Mouse (Mus musculus): ENCODE measurements at regions not wholly inside any gene's neighbourhood (a gene's known extent, or its start where the extent isn't known, plus 50 kb on each side); places are given as distances from the start of the nearest gene placed in this dataset.

DNA sequence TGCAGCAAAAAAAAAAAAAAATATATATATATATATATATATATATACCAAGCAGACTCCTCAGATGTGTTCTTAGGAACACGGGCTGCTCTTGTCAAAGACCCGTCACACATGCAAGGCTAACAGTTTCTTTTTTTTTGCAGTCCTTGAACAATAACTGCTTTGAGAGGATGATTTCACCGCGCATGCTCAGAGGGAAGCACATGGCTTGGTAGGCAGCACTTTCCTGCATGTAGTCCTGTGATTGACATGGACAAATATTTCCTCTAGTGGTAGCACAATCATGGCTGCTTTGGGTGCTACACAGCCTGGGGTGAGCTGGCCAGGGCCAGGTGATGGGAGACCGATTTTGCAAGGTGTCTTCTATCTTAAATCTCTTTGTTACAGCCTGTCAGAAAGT lies 229.3 kb upstream of the Bmper start:
- H3K4me3 ChIP-seq (ENCODE audit: low read length): no peak overlapping the region
- no peaks in the 10 kb centered on the region for H3K36me3 ChIP-seq (ENCODE audit: control insufficient read depth, insufficient read depth, low read length)
- WGBS: 83% methylated on average over 5 of the region's 5 CpGs
- no peak for ATAC-seq (ENCODE audit: low FRiP score, low TSS enrichment)
- H3K27me3 ChIP-seq (ENCODE audit: control insufficient read depth, insufficient read depth, low read length): no peaks in the 10 kb centered on the region
- H3K9ac ChIP-seq (ENCODE audit: low read depth, low read length): no peak overlapping the region
- no peaks in the 10 kb centered on the region for H3K4me1 ChIP-seq (ENCODE audit: control insufficient read depth, insufficient read depth, low read length)
- no peak overlapping the region for H3K4me2 ChIP-seq (replicated peaks; ENCODE audit: low read depth, low read length)
- H3K9me3 ChIP-seq (ENCODE audit: control insufficient read depth, low read length): no peaks in the 10 kb centered on the region
- H3K27ac ChIP-seq (ENCODE audit: low read depth, low read length): no peak overlapping the region

DNA sequence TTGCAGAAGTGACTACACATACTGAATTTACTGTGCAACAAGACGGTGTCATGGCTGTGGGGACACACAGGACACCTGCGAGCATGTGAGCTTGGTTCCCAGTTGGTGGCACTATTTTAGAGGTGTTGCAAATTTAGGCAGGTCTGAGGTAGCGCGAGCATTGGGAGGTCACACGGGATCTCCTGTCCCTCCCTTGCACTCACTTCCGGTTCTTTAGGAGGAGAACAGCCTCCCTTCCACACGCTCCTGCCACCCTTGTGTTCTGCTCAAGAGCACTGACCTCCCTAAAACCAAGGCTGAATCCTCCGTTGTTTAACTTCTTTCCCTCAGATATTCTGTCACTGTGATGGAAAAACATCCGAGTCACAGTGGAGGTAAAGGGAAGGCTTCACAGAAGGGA lies 227.3 kb upstream of the Bmper start:
- no peaks in the 10 kb centered on the region for H3K27me3 ChIP-seq (ENCODE audit: control insufficient read depth, insufficient read depth, low read length)
- H3K27ac ChIP-seq (ENCODE audit: low read depth, low read length): no peak overlapping the region
- no peaks in the 10 kb centered on the region for H3K36me3 ChIP-seq (ENCODE audit: control insufficient read depth, insufficient read depth, low read length)
- H3K9ac ChIP-seq (ENCODE audit: low read depth, low read length): no peak overlapping the region
- no peak overlapping the region for H3K4me3 ChIP-seq (ENCODE audit: low read length)
- H3K4me1 ChIP-seq (ENCODE audit: control insufficient read depth, insufficient read depth, low read length): no peaks in the 10 kb centered on the region
- no peak for ATAC-seq (ENCODE audit: low FRiP score, low TSS enrichment)
- no peak overlapping the region for H3K4me2 ChIP-seq (replicated peaks; ENCODE audit: low read depth, low read length)
- 56% methylated on average over 9 of the region's 9 CpGs for WGBS
- no peaks in the 10 kb centered on the region for H3K9me3 ChIP-seq (ENCODE audit: control insufficient read depth, low read length)

DNA sequence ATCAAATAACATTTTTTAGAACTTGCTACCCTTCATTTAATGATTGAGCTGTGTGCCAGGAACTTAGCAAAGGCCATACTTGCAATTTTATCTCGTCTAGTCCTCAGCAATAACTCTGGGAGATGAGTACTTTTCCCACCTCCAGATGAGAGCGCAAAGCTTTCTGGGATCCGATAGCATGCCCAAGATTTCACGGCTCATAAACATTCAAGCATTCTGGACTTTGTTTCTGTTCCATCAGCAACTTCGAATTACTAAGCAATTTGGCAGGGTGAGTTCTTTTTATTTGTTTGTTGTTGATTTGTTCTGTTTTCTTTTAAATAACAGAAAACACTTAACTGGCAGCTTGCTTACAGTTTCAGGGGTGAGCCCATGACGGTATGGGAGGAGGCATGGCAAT lies 224.6 kb upstream of the Bmper start:
- Histone ChIP-seq H3K36me3 (ENCODE audit: control insufficient read depth, insufficient read depth, low read length) (no peaks in the 10 kb centered on the region), H3K4me1 (ENCODE audit: control insufficient read depth, insufficient read depth, low read length) (no peaks in the 10 kb centered on the region), H3K9ac (ENCODE audit: low read depth, low read length) (no peak overlapping the region), H3K9me3 (ENCODE audit: control insufficient read depth, low read length) (no peaks in the 10 kb centered on the region), H3K4me2 (replicated peaks; ENCODE audit: low read depth, low read length) (no peak overlapping the region), H3K27me3 (ENCODE audit: control insufficient read depth, insufficient read depth, low read length) (no peaks in the 10 kb centered on the region), H3K27ac (ENCODE audit: low read depth, low read length) (no peak overlapping the region), H3K4me3 (ENCODE audit: low read length) (no peak overlapping the region)
- ATAC-seq (ENCODE audit: low FRiP score, low TSS enrichment): no peak
- 41% methylated on average over 6 of the region's 6 CpGs for WGBS

DNA sequence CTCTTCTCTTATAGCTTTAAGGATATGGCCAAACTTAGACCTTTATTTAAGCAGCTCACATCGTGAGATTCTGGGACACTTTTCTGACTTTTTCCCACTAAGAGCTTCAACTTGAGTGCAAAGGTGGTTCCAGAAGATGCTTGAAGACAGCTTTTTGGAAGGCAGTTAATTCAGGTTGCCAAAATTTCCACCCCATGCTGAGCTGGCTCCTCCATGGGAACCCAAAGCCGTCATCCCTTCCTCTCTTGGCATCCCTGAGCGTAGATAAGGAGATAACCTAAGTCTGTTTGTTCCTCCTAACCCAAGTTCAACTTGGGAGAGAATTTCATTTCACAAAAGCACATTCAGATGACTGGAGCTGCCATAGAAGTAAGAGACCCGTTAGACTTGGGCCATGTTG lies 223.7 kb upstream of the Bmper start:
- 89% methylated on average over 4 of the region's 4 CpGs for WGBS
- H3K27me3 ChIP-seq (ENCODE audit: control insufficient read depth, insufficient read depth, low read length): no peaks in the 10 kb centered on the region
- no peak overlapping the region for H3K9ac ChIP-seq (ENCODE audit: low read depth, low read length)
- no peaks in the 10 kb centered on the region for H3K36me3 ChIP-seq (ENCODE audit: control insufficient read depth, insufficient read depth, low read length)
- H3K27ac ChIP-seq (ENCODE audit: low read depth, low read length): no peak overlapping the region
- no peak overlapping the region for H3K4me3 ChIP-seq (ENCODE audit: low read length)
- H3K4me1 ChIP-seq (ENCODE audit: control insufficient read depth, insufficient read depth, low read length): no peaks in the 10 kb centered on the region
- H3K4me2 ChIP-seq (replicated peaks; ENCODE audit: low read depth, low read length): no peak overlapping the region
- no peak for ATAC-seq (ENCODE audit: low FRiP score, low TSS enrichment)
- H3K9me3 ChIP-seq (ENCODE audit: control insufficient read depth, low read length): no peaks in the 10 kb centered on the region

DNA sequence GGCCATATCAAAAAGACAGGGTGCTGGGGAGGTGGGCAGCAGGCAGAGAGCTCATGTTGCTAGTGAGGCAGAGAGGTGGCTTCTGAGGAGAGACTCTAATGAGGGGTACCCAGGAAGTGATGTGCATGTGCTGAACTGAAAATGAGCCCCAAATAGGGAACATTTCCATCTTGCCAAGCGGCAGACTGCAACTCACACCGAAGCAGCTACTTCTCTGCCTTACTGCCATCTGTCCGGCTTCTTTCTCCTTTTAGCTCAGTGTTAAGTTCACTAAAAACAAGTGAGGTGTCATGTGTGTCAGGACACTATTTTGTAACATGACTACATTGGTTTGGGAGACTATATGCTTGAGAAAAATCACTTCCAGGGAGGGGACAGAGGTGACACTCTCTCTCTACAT lies 222.7 kb upstream of the Bmper start:
- Histone ChIP-seq H3K27me3 (ENCODE audit: control insufficient read depth, insufficient read depth, low read length) (no peaks in the 10 kb centered on the region), H3K27ac (ENCODE audit: low read depth, low read length) (no peak overlapping the region), H3K4me3 (ENCODE audit: low read length) (no peak overlapping the region), H3K4me1 (ENCODE audit: control insufficient read depth, insufficient read depth, low read length) (peaks cover 9% of the 10 kb centered on the region), H3K36me3 (ENCODE audit: control insufficient read depth, insufficient read depth, low read length) (no peaks in the 10 kb centered on the region), H3K9ac (ENCODE audit: low read depth, low read length) (no peak overlapping the region), H3K4me2 (replicated peaks; ENCODE audit: low read depth, low read length) (no peak overlapping the region), H3K9me3 (ENCODE audit: control insufficient read depth, low read length) (no peaks in the 10 kb centered on the region)
- ATAC-seq (ENCODE audit: low FRiP score, low TSS enrichment): no peak
- WGBS: 82% methylated on average over 3 of the region's 3 CpGs

DNA sequence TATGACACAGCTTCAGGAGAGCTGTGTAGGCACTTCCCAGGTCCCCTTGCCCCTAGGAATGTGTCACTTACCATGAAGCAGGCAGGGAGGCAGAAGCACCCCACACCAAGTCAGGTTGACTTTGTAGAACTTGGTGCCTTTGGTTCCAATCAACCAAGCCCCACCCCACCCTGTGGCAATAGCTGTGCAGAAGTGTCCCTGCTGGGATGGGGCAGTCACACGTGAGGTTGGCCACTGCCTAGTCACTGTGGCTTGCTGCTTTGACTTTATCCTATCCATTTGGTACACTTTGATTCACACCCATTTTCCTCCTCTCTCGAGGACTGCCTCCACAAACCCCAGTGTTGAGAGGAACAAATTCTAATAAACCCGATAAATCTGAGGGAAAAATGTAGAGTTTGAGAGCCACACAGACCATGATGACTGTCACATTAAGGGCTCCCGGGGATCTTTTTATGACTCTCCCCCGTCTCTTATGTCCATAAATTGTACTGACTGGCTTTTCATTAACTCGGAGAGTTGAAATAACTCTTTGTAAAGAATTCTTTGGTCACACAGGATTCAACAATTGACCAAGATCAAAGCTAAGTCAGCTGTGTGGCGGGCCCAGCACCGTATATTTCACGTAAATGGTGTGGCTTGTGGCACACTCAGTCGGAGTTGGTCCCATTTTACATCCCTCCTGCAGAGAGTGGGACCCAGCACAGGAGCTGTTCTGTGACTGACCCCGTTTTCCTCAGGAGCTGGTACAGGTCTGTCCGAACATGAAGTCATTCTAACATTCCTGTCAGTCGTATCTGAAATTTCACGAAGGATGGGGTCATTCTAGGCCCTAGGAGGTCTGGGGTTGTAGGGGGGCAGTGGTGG lies 219.4 kb upstream of the Bmper start:
- Histone ChIP-seq H3K27me3 (ENCODE audit: control insufficient read depth, insufficient read depth, low read length) (no peaks in the 10 kb centered on the region), H3K4me1 (ENCODE audit: control insufficient read depth, insufficient read depth, low read length) (peaks cover 33% of the 10 kb centered on the region), H3K9ac (ENCODE audit: low read depth, low read length) (no peak overlapping the region), H3K36me3 (ENCODE audit: control insufficient read depth, insufficient read depth, low read length) (no peaks in the 10 kb centered on the region), H3K4me3 (ENCODE audit: low read length) (no peak overlapping the region), H3K27ac (ENCODE audit: low read depth, low read length) (no peak overlapping the region), H3K9me3 (ENCODE audit: control insufficient read depth, low read length) (no peaks in the 10 kb centered on the region), H3K4me2 (replicated peaks; ENCODE audit: low read depth, low read length) (no peak overlapping the region)
- no peak for ATAC-seq (ENCODE audit: low FRiP score, low TSS enrichment)
- WGBS: 40% methylated on average over 14 of the region's 14 CpGs

DNA sequence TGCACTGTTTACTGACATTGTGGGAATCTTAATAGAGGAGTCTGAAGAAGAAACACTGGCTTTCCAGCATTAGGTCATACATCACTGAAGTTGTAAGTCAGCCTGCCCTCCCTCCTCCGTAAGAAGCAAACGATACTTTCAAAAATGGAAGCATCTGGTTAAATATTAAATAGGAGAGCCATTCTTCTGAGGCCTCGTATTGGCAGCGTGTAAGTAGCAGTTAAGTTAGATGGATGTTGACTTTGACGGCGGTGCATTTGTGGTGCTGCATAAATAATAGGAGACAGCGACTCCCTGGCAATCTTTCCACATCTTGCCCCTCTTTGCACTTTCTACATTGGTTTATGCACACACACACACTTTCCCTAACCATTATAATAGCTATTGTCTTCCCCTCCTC lies 217.9 kb upstream of the Bmper start:
- H3K36me3 ChIP-seq (ENCODE audit: control insufficient read depth, insufficient read depth, low read length): no peaks in the 10 kb centered on the region
- no peaks in the 10 kb centered on the region for H3K27me3 ChIP-seq (ENCODE audit: control insufficient read depth, insufficient read depth, low read length)
- ATAC-seq (ENCODE audit: low FRiP score, low TSS enrichment): no peak
- 18% methylated on average over 7 of the region's 7 CpGs for WGBS
- H3K9me3 ChIP-seq (ENCODE audit: control insufficient read depth, low read length): no peaks in the 10 kb centered on the region
- no peak overlapping the region for H3K27ac ChIP-seq (ENCODE audit: low read depth, low read length)
- H3K4me1 ChIP-seq (ENCODE audit: control insufficient read depth, insufficient read depth, low read length): peaks cover 33% of the 10 kb centered on the region
- no peak overlapping the region for H3K4me3 ChIP-seq (ENCODE audit: low read length)
- H3K4me2 ChIP-seq (replicated peaks; ENCODE audit: low read depth, low read length): no peak overlapping the region
- no peak overlapping the region for H3K9ac ChIP-seq (ENCODE audit: low read depth, low read length)

DNA sequence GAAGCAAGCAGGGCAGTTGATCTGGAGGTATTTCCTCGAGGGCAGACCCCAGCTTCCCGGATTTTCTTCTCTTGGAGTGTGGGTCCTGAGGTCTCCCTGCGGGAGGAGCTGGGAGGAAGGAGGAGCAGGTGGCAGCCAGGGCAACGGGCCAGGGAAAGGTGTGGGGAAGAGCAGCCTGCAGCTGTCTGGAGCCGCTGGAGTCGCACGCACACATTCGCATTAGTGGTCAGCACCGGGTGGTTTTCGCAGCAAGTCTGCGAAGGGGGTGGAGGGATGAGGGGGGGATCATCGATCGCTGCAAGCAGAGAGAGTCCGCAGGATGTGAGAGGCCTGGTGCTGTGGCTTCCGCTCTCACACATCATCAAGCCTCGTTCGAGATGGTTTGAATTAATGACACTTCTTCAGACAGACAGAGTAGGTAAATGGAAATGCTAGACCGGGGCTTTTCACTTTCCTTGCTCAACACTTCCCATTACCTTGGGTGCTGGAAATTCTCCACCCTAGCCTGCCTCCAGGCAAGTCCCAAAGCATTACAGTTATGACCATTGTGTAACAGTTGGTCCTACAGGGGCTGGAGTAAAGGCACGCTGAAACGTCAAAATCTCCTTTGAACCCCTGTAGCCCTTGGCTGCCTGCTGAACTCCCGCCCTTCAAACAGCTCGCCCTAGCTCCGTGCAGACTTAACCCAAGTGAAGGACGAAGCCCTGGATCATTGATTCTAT lies 213.3 kb upstream of the Bmper start:
- no peak; the same call in 1 of the 2 replicates for ATAC-seq (ENCODE audit: low FRiP score, low TSS enrichment)
- 13% methylated on average over 24 of the region's 24 CpGs for WGBS
- Histone ChIP-seq H3K9me3 (ENCODE audit: control insufficient read depth, low read length) (no peaks in the 10 kb centered on the region), H3K27me3 (ENCODE audit: control insufficient read depth, insufficient read depth, low read length) (no peaks in the 10 kb centered on the region), H3K4me1 (ENCODE audit: control insufficient read depth, insufficient read depth, low read length) (peaks cover 32% of the 10 kb centered on the region), H3K4me3 (ENCODE audit: low read length) (no peak overlapping the region), H3K9ac (ENCODE audit: low read depth, low read length) (no peak overlapping the region), H3K36me3 (ENCODE audit: control insufficient read depth, insufficient read depth, low read length) (no peaks in the 10 kb centered on the region), H3K27ac (ENCODE audit: low read depth, low read length) (no peak overlapping the region), H3K4me2 (replicated peaks; ENCODE audit: low read depth, low read length) (peak overlapping the region; percentile 22)

DNA sequence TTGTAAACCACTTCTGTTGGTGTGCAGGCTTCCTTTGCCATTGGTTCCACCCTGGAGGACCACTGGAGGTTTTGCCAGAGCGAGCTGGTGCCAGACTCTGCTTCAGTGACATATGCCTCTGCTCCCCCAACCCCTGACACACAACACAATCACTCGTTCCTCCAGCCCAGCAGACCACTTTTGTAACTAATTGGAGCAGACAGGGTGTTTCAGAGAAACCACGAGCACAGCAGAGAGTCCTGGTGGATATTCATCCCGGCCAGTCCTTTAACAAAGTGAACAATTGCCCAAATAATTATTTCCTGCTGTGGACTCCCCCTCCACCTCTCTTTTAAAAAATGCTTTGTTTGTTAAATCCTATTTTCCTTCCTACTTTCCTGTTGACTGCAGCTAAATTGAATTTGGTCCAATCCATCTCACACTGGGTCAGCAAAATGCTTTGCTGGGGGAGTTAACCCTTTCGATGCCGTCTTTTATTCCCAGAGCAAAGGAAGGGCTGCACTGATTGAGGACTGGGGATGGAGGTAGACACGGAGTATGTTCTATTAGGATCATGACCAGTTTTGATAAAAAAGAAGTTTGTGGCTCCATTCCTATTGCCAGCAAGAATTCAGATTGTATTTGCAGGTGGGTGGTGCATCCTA lies 211.4 kb upstream of the Bmper start:
- Histone ChIP-seq H3K9me3 (ENCODE audit: control insufficient read depth, low read length) (no peaks in the 10 kb centered on the region), H3K4me2 (replicated peaks; ENCODE audit: low read depth, low read length) (no peak overlapping the region), H3K4me3 (ENCODE audit: low read length) (no peak overlapping the region), H3K27ac (ENCODE audit: low read depth, low read length) (no peak overlapping the region), H3K4me1 (ENCODE audit: control insufficient read depth, insufficient read depth, low read length) (peaks cover 18% of the 10 kb centered on the region; the same call in 1 of the 2 replicates), H3K27me3 (ENCODE audit: control insufficient read depth, insufficient read depth, low read length) (no peaks in the 10 kb centered on the region), H3K36me3 (ENCODE audit: control insufficient read depth, insufficient read depth, low read length) (no peaks in the 10 kb centered on the region), H3K9ac (ENCODE audit: low read depth, low read length) (no peak overlapping the region)
- WGBS: 41% methylated on average over 7 of the region's 7 CpGs
- ATAC-seq (ENCODE audit: low FRiP score, low TSS enrichment): no peak

Measured in kidney, embryonic 14.5 days (tissue).